Mouse (Mus musculus) heart, embryonic 13.5 days (tissue): ENCODE results near the gene Xlr3a. TPM values are rescaled to one million over a fixed set of nuclear protein-coding genes. Genes with fewer than 3 reads are reported as not detected.

Experiments used
- ATAC-seq: fragments of 200-750 bp; cut with Nextera tagmentation; 2 replicates; pipeline ENCODE4 v1.8.0; 2017; ENCODE audit warnings: moderate TSS enrichment; ENCODE audit not compliant: insufficient number of reproducible peaks, low FRiP score, low TSS enrichment; ENCODE audit errors: extremely low read depth
- H3K27ac ChIP-seq: fragments of 300-500 bp; sonication (generic); replicated peaks from 2 replicates; pipeline ENCODE4 v1.5.1; 2015; ENCODE audit warnings: moderate library complexity, mild to moderate bottlenecking, inconsistent platforms
- H3K27me3 ChIP-seq: fragments of 300-500 bp; sonication (generic); replicated peaks from 2 replicates; pipeline ENCODE4 v1.6.1; 2015; ENCODE audit warnings: mild to moderate bottlenecking, inconsistent platforms
- H3K36me3 ChIP-seq: fragments of 300-500 bp; sonication (generic); 2 replicates; pipeline ENCODE4 v1.6.1; 2015; ENCODE audit warnings: mild to moderate bottlenecking, inconsistent platforms
- H3K4me1 ChIP-seq: fragments of 300-500 bp; sonication (generic); 2 replicates; pipeline ENCODE4 v1.6.1; 2015; ENCODE audit warnings: inconsistent platforms
- H3K4me2 ChIP-seq: fragments of 300-500 bp; sonication (generic); 2 replicates; pipeline ENCODE4 v1.6.1; 2015; ENCODE audit warnings: inconsistent platforms, mild to moderate bottlenecking, moderate library complexity
- H3K4me3 ChIP-seq: fragments of 300-500 bp; sonication (generic); 2 replicates; pipeline ENCODE4 v1.5.1; 2015; ENCODE audit warnings: moderate library complexity, mild to moderate bottlenecking, inconsistent platforms
- H3K9ac ChIP-seq: fragments of 300-500 bp; sonication (generic); 2 replicates; pipeline ENCODE4 v1.6.1; 2015; ENCODE audit warnings: inconsistent platforms, mild to moderate bottlenecking, moderate library complexity
- H3K9me3 ChIP-seq: fragments of 300-500 bp; sonication (generic); 2 replicates; pipeline ENCODE4 v1.6.1; 2016; ENCODE audit warnings: inconsistent platforms
- WGBS: fragments of 180-500 bp; shearing (Covaris S2); methylation state at CpG from one replicate; pipeline ENCODE4 v1.1.7; 2015; ENCODE audit warnings: mixed read lengths; 5-methylcytosine and 5-hydroxymethylcytosine counted together
- polyA plus RNA-seq: library from polyadenylated mRNA; unstranded; fragments of >200 nt; fragmentation: Nextera tagmentation; extraction: Ambion mirVana; gene quantifications from 2 replicates; pipeline ENCODE4 v1.2.1, GENCODE M21; 2015

Gene Xlr3a
- polyA plus RNA-seq, 1 experiment from 2014 or later = 1.2 TPM

DNA sequence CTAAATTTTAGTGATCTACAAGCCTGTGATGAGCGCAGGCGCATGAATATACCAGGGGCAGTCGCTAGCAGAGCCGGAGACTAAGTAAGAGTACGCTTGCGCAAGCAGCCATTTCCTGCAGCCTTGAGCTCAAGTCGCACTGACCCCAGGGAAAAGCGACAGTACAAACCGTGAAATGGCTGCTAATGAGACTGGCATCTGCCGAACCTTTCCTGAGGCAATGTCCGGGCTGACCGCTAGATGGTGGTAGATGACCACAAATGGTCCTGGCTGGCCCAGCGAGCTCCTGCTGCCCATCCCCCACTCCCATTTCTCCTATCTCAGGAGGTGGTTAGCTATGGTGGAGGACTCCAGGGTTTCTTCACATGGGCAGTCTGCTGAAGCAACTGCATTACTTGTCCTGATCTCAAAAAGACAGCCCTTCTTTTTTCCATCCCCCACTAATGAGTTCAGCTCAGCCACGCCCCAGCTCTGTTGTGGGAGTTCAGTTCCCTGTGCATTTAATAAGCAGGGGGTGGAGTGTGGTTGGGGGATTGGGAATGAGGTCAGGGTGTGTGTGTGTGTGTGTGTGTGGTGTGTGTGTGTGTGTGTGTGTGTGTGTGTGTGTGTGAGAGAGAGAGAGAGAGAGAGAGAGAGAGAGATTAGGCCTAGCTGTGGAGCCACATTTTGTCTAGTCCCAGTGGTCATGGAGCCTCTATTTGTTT, 42.9 kb downstream of the Xlr3a start:
- no peaks in the 10 kb centered on the region for H3K9me3 ChIP-seq
- H3K9ac ChIP-seq = no peak overlapping the region
- H3K36me3 ChIP-seq = no peaks in the 10 kb centered on the region
- H3K4me3 ChIP-seq = peak overlapping the region; percentile 27
- peak; percentile 37; the same call in 1 of the 2 replicates for ATAC-seq
- WGBS = 15% methylated on average over 14 of the region's 14 CpGs
- no peaks in the 10 kb centered on the region for H3K4me1 ChIP-seq
- H3K27me3 ChIP-seq = no peaks in the 10 kb centered on the region
- H3K27ac ChIP-seq = no peak overlapping the region
- H3K4me2 ChIP-seq = peak overlapping the region; percentile 48

DNA sequence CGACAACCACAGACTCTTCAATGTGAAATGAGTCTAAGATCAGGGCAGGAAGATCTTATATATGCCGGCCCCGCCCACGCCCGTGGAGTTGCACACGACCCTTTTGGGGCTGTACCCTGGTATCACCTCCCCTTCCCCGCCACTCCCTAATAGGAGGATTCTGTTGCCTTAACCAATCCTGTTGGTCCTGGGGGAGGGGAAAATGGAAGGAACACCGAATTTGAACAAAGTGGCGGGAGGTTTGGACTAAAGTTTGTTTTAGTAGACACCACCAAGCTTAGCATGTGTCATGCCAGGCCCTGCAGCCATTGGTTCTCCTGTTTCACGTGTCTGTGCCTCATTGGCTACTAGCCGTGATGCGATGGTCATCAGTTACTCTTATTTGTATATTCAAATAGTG, 57.2 kb downstream of the Xlr3a start:
- Histone ChIP-seq H3K27me3 (peaks cover 11% of the 10 kb centered on the region; the same call in 1 of the 2 replicates), H3K9me3 (no peaks in the 10 kb centered on the region), H3K9ac (no peak overlapping the region), H3K36me3 (no peaks in the 10 kb centered on the region), H3K4me3 (no peak overlapping the region), H3K27ac (no peak overlapping the region), H3K4me1 (no peaks in the 10 kb centered on the region), H3K4me2 (no peak overlapping the region)
- 84% methylated on average over 12 of the region's 12 CpGs for WGBS
- no peak for ATAC-seq

DNA sequence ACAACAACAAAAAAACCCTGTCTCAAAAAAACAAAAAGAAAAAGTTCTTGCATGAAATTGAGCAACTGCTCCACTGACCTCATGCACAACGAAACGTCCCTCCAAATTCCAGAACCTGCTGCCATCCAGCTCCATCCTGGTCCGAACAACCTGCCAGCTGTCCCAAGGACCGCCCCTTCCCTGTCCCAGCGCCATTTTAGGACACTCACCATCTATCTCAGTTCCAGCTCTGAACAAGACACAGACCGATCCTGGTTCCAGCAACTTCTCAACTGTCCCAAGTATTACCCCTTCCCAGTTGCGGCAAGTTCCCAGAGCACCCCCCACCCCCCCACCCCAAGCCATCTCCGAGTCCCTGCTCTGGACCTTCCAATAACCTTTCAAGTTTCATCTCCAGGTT, 58.1 kb downstream of the Xlr3a start:
- 82% methylated on average over 8 of the region's 8 CpGs for WGBS
- no peak overlapping the region for H3K9ac ChIP-seq
- no peak overlapping the region for H3K4me2 ChIP-seq
- no peak for ATAC-seq
- no peaks in the 10 kb centered on the region for H3K9me3 ChIP-seq
- H3K36me3 ChIP-seq = no peaks in the 10 kb centered on the region
- H3K27me3 ChIP-seq = peaks cover 11% of the 10 kb centered on the region
- H3K27ac ChIP-seq = no peak overlapping the region
- no peak overlapping the region for H3K4me3 ChIP-seq
- H3K4me1 ChIP-seq = no peaks in the 10 kb centered on the region

DNA sequence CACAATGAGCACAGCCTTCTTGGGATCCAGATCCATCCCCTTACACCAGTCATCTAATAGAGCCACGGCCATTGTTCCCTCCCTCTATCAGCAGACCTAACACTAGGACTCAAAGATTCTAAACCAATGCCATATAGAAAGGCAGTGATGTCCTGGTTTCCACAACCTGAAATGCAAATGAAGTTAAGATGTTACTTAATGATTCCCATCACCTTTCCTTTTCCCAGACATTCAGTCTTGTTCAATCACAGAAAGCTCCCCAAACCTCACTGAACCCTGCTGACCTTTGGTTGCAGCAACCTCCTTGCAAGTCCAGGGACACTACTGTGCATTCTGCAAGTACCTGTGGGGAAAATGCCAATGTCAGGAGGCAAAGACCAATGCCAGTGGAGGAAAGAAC, 59.9 kb downstream of the Xlr3a start, which contains the start of gene Pnma5:
Gene Pnma5, minus strand, starts transcription at position 101 of the 400 bp plus-strand sequence.
- no peak within 1 kb of the TSS for H3K9ac ChIP-seq
- no peaks in the 10 kb centered on the region for H3K36me3 ChIP-seq
- no peaks in the 10 kb centered on the region for H3K9me3 ChIP-seq
- no peak within 1 kb of the TSS for H3K4me2 ChIP-seq
- no peak within 1 kb of the TSS for H3K4me3 ChIP-seq
- ATAC-seq = no peak
- H3K27me3 ChIP-seq = peaks cover 11% of the 10 kb centered on the region
- H3K4me1 ChIP-seq = no peaks in the 10 kb centered on the region
- WGBS = 76% methylated on average over 1 of the region's 1 CpGs
- no peak within 1 kb of the TSS for H3K27ac ChIP-seq

Other genes with a start within 250 kb of the Xlr3a start
- gene Cetn2, start 178.7 kb downstream of the Xlr3a start, polyA plus RNA-seq = 48.3 and 52.2 TPM in 2 replicates
- gene Nsdhl, start 178.5 kb downstream of the Xlr3a start, polyA plus RNA-seq = 16.2 and 16.6 TPM in 2 replicates
- gene Zfp185, start 109.8 kb downstream of the Xlr3a start, polyA plus RNA-seq = 3.8 and 4.3 TPM in 2 replicates
- 0.16 TPM in 1 of 2 replicates, not detected in the other for gene Pnma5, start 60.0 kb downstream of the Xlr3a start, polyA plus RNA-seq
- gene Pnma3, start 32.3 kb downstream of the Xlr3a start, polyA plus RNA-seq = not detected in 2 replicates
- gene Xlr4a, start 14.6 kb downstream of the Xlr3a start, polyA plus RNA-seq = 0.44 and 0.78 TPM in 2 replicates
- not detected in 2 replicates for gene Gm14685, start 20.0 kb upstream of the Xlr3a start, polyA plus RNA-seq
- gene Xlr5b, start 51.7 kb upstream of the Xlr3a start, polyA plus RNA-seq = not detected in 2 replicates
- not detected in 2 replicates for gene DXBay18, start 52.4 kb upstream of the Xlr3a start, polyA plus RNA-seq
- not detected in 2 replicates for gene Spin2d, start 79.9 kb upstream of the Xlr3a start, polyA plus RNA-seq
- 4.5 and 7.1 TPM in 2 replicates for gene Xlr3b, start 95.1 kb upstream of the Xlr3a start, polyA plus RNA-seq
- 0.52 and 1.0 TPM in 2 replicates for gene Xlr4b, start 117.2 kb upstream of the Xlr3a start, polyA plus RNA-seq
- 8.2 and 8.5 TPM in 2 replicates for gene F8a, start 131.2 kb upstream of the Xlr3a start, polyA plus RNA-seq
- 0.27 TPM in 1 of 2 replicates, not detected in the other for gene Xlr4c, start 146.0 kb upstream of the Xlr3a start, polyA plus RNA-seq
- not detected in 2 replicates for gene Xlr3c, start 168.3 kb upstream of the Xlr3a start, polyA plus RNA-seq
- not detected in 2 replicates for gene Xlr5a, start 195.9 kb upstream of the Xlr3a start, polyA plus RNA-seq
- gene Xlr5c, start 195.9 kb upstream of the Xlr3a start, polyA plus RNA-seq = not detected in 2 replicates
- gene Gm45015, start 239.7 kb upstream of the Xlr3a start, polyA plus RNA-seq = not detected in 2 replicates
- 8.0 and 8.7 TPM in 2 replicates for gene Zfp275, start 245.5 kb upstream of the Xlr3a start, polyA plus RNA-seq